Mouse (Mus musculus): Measurements from ENCODE around the gene Hsd17b3.

Gene Hsd17b3

GRCm38 (mm10) chr13:64089130-64089529 is at the start of gene Hsd17b3:
TSS of gene Hsd17b3 (minus strand) at chr13:64089230.
- DNase-seq: no peak

GRCm38 (mm10) chr13:64129616-64130375 is 40.8 kb upstream of the Hsd17b3 start:
- peak; percentile 59 to 65 for DNase-seq

- peak; percentile 80 to 81 for DNase-seq
These were observed 40.0 kb upstream of the Hsd17b3 start, which contains the start of gene Slc35d2 for GRCm38 (mm10) chr13:64128858-64129615. TSS of gene Slc35d2 (minus strand) at chr13:64129368.

- no peak for DNase-seq
These were observed 37.3 kb upstream of the Hsd17b3 start for GRCm38 (mm10) chr13:64126316-64126715.

GRCm38 (mm10) chr13:64124886-64125285 is 35.9 kb upstream of the Hsd17b3 start:
- no peak for DNase-seq

- no peak for DNase-seq
These were observed 34.6 kb upstream of the Hsd17b3 start for GRCm38 (mm10) chr13:64123491-64124188.

GRCm38 (mm10) chr13:64120760-64121159 is 31.7 kb upstream of the Hsd17b3 start:
- DNase-seq: no peak

- DNase-seq: no peak
These were observed 28.4 kb upstream of the Hsd17b3 start for GRCm38 (mm10) chr13:64117442-64117841.

- DNase-seq: no peak
These were observed 21.4 kb upstream of the Hsd17b3 start for GRCm38 (mm10) chr13:64110421-64110820.

- no peak for DNase-seq
These were observed 19.4 kb upstream of the Hsd17b3 start for GRCm38 (mm10) chr13:64108381-64108850.

GRCm38 (mm10) chr13:64107535-64107934 is 18.5 kb upstream of the Hsd17b3 start:
- peak; percentile 15 to 45 for DNase-seq

- DNase-seq: no peak
These were observed 18.1 kb upstream of the Hsd17b3 start for GRCm38 (mm10) chr13:64107105-64107504.

GRCm38 (mm10) chr13:64105690-64106089 is 16.7 kb upstream of the Hsd17b3 start:
- DNase-seq: no peak

- DNase-seq: peak in 1 of 2 experiments; percentile 36
These were observed 11.2 kb upstream of the Hsd17b3 start for GRCm38 (mm10) chr13:64100186-64100585.

- DNase-seq: peak in 1 of 2 experiments; percentile 42
These were observed 10.0 kb upstream of the Hsd17b3 start for GRCm38 (mm10) chr13:64098992-64099391.

GRCm38 (mm10) chr13:64093341-64093740 is 4.3 kb upstream of the Hsd17b3 start:
- peak; percentile 28 to 82 for DNase-seq

- DNase-seq: no peak
These were observed 3.7 kb upstream of the Hsd17b3 start for GRCm38 (mm10) chr13:64092752-64093151.

- no peak for DNase-seq
These were observed 3.1 kb upstream of the Hsd17b3 start for GRCm38 (mm10) chr13:64092141-64092540.

- DNase-seq: no peak
These were observed 2.0 kb upstream of the Hsd17b3 start for GRCm38 (mm10) chr13:64091006-64091405.

GRCm38 (mm10) chr13:64090278-64090677 is 1.2 kb upstream of the Hsd17b3 start:
- DNase-seq: no peak

- no peak for DNase-seq
These were observed 973 bp downstream of the Hsd17b3 start for GRCm38 (mm10) chr13:64088057-64088456.

GRCm38 (mm10) chr13:64086036-64086435 is 3.0 kb downstream of the Hsd17b3 start:
- DNase-seq: no peak

- DNase-seq: no peak
These were observed 5.7 kb downstream of the Hsd17b3 start for GRCm38 (mm10) chr13:64083331-64083730.
